Mouse (Mus musculus): ENCODE data around the gene Rap1a. TPM values are rescaled to one million over a fixed set of nuclear protein-coding genes. Genes with fewer than 3 reads are reported as not detected.

Gene Rap1a
- polyA plus RNA-seq, 1 experiment from 2014 or later: 68.1 TPM

DNA sequence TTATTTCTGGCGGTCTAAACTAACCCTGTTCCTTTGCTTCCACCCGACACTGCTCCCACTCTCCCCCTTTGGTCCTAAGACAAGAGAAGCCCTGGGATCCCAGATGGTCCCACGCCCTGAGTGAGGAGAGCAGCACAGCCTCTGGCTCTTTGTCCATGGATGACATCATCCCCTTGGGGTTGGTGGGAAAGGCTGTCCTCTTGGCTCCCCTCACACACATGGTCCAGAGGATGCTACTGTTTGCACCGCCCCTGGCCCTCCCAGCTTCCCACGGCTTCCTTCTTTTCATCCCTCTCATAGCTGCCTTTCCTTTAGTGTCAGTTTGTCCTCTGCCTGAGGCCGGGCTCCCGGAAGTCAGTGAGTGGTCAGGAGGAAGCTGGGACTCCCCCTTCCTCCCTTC lies 89.4 kb downstream of the Rap1a start:
- no peak overlapping the region for H3K4me3 ChIP-seq (ENCODE audit: low read depth, low read length)
- DNase-seq (ENCODE audit: low spot score): no peak
- no peak overlapping the region for H3K27ac ChIP-seq (ENCODE audit: low read depth, low read length)
- 80% methylated on average over 7 of the region's 7 CpGs for WGBS
- no peak overlapping the region for H3K9ac ChIP-seq (ENCODE audit: low read length)
- H3K4me1 ChIP-seq (ENCODE audit: control insufficient read depth, insufficient read depth, low read length): peaks cover 5% of the 10 kb centered on the region
- H3K36me3 ChIP-seq (ENCODE audit: control insufficient read depth, insufficient read depth, low read length): no peaks in the 10 kb centered on the region
- no peak for ATAC-seq (ENCODE audit: insufficient read depth, low FRiP score, low TSS enrichment)
- no peaks in the 10 kb centered on the region for H3K27me3 ChIP-seq (ENCODE audit: control insufficient read depth, insufficient read depth, low read length)
- H3K9me3 ChIP-seq (ENCODE audit: control insufficient read depth, low read length): no peaks in the 10 kb centered on the region
- no peak overlapping the region for H3K4me2 ChIP-seq (ENCODE audit: low read depth)

DNA sequence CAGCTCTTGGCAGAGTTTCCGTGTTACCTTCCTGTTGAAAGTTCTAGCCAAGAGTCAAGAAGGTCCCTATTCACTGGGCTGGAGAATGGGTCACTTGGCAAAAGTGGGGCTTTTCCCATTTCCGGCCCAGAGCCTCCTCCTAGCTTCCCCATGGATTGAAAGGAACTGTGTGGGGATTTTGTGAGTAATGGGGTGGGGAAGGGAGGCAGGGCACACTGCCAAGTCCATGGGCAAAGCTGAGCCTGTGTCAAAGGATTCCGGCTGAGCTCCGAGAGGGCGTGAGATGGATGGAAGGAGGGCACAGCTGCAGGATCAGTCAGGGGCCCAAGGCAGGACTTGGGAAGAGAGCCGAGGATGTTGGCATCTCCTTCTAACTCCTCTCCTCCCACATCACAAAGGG lies 90.9 kb downstream of the Rap1a start:
- DNase-seq (ENCODE audit: low spot score): no peak
- 87% methylated on average over 6 of the region's 6 CpGs for WGBS
- peaks cover 7% of the 10 kb centered on the region for H3K4me1 ChIP-seq (ENCODE audit: control insufficient read depth, insufficient read depth, low read length)

GRCm38 (mm10) chr3:105707590-105707989 lies 93.5 kb downstream of the Rap1a start:
- peaks cover 12% of the 10 kb centered on the region for H3K27me3 ChIP-seq (ENCODE audit: control insufficient read depth, insufficient read depth, low read length)
- H3K4me1 ChIP-seq (ENCODE audit: control insufficient read depth, insufficient read depth, low read length): peaks cover 3% of the 10 kb centered on the region; the same call in 1 of the 2 replicates
- H3K4me2 ChIP-seq (ENCODE audit: low read depth): no peak overlapping the region
- no peak overlapping the region for H3K4me3 ChIP-seq (ENCODE audit: low read depth, low read length)
- no peaks in the 10 kb centered on the region for H3K36me3 ChIP-seq (ENCODE audit: control insufficient read depth, insufficient read depth, low read length)
- no peak for DNase-seq (ENCODE audit: low spot score)
- ATAC-seq (ENCODE audit: insufficient read depth, low FRiP score, low TSS enrichment): no peak
- 16% methylated on average over 7 of the region's 7 CpGs for WGBS
- no peaks in the 10 kb centered on the region for H3K9me3 ChIP-seq (ENCODE audit: control insufficient read depth, low read length)
- no peak overlapping the region for H3K27ac ChIP-seq (ENCODE audit: low read depth, low read length)
- no peak overlapping the region for H3K9ac ChIP-seq (ENCODE audit: low read length)

More for the DNA sequence above, 90.9 kb downstream of the Rap1a start:
- Histone ChIP-seq H3K27ac (ENCODE audit: low read depth, low read length) (no peak overlapping the region), H3K9ac (ENCODE audit: low read length) (no peak overlapping the region), H3K4me3 (ENCODE audit: low read depth, low read length) (no peak overlapping the region), H3K4me2 (ENCODE audit: low read depth) (no peak overlapping the region), H3K36me3 (ENCODE audit: control insufficient read depth, insufficient read depth, low read length) (no peaks in the 10 kb centered on the region), H3K27me3 (ENCODE audit: control insufficient read depth, insufficient read depth, low read length) (peaks cover 11% of the 10 kb centered on the region), H3K9me3 (ENCODE audit: control insufficient read depth, low read length) (no peaks in the 10 kb centered on the region)
- no peak for ATAC-seq (ENCODE audit: insufficient read depth, low FRiP score, low TSS enrichment)

DNA sequence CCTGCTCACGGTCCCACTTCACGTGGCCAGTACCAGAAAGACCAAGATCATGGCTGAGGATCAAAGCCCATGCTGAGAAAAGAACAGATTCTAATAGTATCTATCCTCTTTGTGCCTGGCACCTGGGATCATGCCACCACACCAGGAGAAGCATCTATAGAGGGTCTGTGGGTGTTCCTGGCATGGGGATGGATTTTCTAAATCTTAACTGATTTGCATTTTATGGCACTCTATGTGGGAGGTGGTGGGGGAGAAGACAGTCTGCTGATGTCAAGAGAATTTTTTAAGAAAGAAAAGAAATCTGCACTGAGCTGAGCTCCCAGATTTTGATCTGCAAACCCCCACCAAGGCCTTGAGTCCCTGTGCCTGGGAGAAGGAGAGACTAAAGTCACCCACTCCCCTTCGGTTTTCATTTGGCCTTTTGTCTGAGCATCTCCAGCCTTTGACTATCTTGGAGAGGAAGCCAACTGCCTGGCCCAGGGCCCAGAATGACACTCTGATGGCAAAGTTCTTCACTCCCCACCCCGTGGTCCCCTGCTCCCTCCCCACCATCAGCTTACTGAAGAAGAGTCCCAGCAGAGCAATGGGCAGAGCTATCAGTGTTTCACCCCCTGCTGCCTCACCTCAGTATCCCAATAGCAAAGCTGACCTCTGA lies 94.6 kb downstream of the Rap1a start:
- Histone ChIP-seq H3K4me1 (ENCODE audit: control insufficient read depth, insufficient read depth, low read length) (peaks cover 3% of the 10 kb centered on the region; the same call in 1 of the 2 replicates), H3K27ac (ENCODE audit: low read depth, low read length) (no peak overlapping the region), H3K27me3 (ENCODE audit: control insufficient read depth, insufficient read depth, low read length) (peaks cover 12% of the 10 kb centered on the region), H3K4me3 (ENCODE audit: low read depth, low read length) (peak overlapping the region; percentile 41), H3K36me3 (ENCODE audit: control insufficient read depth, insufficient read depth, low read length) (no peaks in the 10 kb centered on the region), H3K9ac (ENCODE audit: low read length) (no peak overlapping the region), H3K9me3 (ENCODE audit: control insufficient read depth, low read length) (no peaks in the 10 kb centered on the region), H3K4me2 (ENCODE audit: low read depth) (peak overlapping the region; percentile 76)
- ATAC-seq (ENCODE audit: insufficient read depth, low FRiP score, low TSS enrichment): no peak
- WGBS: 40% methylated on average over 4 of the region's 4 CpGs
- DNase-seq (ENCODE audit: low spot score): no peak

DNA sequence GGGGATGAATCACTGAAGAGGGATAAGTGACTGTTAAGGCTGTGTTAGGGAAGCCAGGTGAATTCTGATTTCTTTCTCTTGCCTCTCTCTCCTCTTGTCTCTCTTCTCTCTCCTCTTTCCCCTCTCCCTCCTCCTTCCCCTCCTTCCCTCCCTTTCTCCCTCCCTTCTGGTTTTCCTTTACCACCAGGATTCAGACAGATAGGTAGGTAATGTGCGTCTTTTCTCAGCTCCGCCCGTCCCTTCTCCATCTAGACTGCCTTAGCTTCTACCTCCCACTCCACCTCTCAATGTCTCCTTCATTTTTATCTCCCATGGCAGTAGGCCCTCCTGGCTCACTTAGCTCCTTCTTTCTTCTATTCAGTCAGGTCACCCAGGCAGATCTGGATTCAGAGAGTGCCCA lies 95.6 kb downstream of the Rap1a start:
- DNase-seq (ENCODE audit: low spot score): no peak
- Histone ChIP-seq H3K4me3 (ENCODE audit: low read depth, low read length) (peak overlapping the region; percentile 41), H3K9me3 (ENCODE audit: control insufficient read depth, low read length) (no peaks in the 10 kb centered on the region), H3K27me3 (ENCODE audit: control insufficient read depth, insufficient read depth, low read length) (peaks cover 12% of the 10 kb centered on the region), H3K9ac (ENCODE audit: low read length) (peak overlapping the region; percentile 49), H3K4me2 (ENCODE audit: low read depth) (peak overlapping the region; percentile 76), H3K4me1 (ENCODE audit: control insufficient read depth, insufficient read depth, low read length) (peaks cover 3% of the 10 kb centered on the region; the same call in 1 of the 2 replicates), H3K36me3 (ENCODE audit: control insufficient read depth, insufficient read depth, low read length) (no peaks in the 10 kb centered on the region), H3K27ac (ENCODE audit: low read depth, low read length) (no peak overlapping the region)
- 21% methylated on average over 3 of the region's 3 CpGs for WGBS
- no peak for ATAC-seq (ENCODE audit: insufficient read depth, low FRiP score, low TSS enrichment)

DNA sequence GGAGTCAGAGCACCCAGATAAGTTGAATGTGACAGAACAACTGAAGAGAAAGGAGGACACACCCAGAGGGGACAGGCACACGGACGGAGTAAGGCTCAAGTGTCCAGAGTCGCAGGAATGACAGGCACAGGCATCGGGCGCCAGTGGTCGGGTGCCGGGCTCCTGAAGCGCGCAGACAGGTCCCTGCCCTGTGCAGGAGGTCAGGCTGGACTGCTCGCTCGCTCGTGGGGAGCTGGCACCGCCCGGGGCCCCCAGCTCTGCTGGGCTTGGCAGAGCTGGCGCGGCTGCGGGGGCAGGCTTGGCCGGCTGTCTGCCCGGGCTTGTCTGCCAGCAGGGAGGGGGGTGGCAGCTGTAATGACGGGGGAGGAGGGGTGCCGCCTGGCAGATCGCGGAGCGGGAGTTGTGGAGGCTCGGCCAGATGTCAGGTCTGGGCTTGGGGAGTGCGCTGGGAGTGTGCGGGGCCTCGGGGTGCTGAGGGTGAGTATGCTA lies 96.0 kb downstream of the Rap1a start:
- Histone ChIP-seq H3K9ac (ENCODE audit: low read length) (peak overlapping the region; percentile 49), H3K4me2 (ENCODE audit: low read depth) (peak overlapping the region; percentile 76), H3K27me3 (ENCODE audit: control insufficient read depth, insufficient read depth, low read length) (peaks cover 12% of the 10 kb centered on the region), H3K4me1 (ENCODE audit: control insufficient read depth, insufficient read depth, low read length) (peaks cover 3% of the 10 kb centered on the region; the same call in 1 of the 2 replicates), H3K36me3 (ENCODE audit: control insufficient read depth, insufficient read depth, low read length) (no peaks in the 10 kb centered on the region), H3K9me3 (ENCODE audit: control insufficient read depth, low read length) (no peaks in the 10 kb centered on the region), H3K27ac (ENCODE audit: low read depth, low read length) (no peak overlapping the region), H3K4me3 (ENCODE audit: low read depth, low read length) (peak overlapping the region; percentile 41)
- no peak for DNase-seq (ENCODE audit: low spot score)
- ATAC-seq (ENCODE audit: insufficient read depth, low FRiP score, low TSS enrichment): peak; percentile 45
- WGBS: under 1% methylated on average over 28 of the region's 28 CpGs

- H3K9me3 ChIP-seq (ENCODE audit: control insufficient read depth, low read length): no peaks in the 10 kb centered on the region
- H3K4me3 ChIP-seq (ENCODE audit: low read depth, low read length): peak within 1 kb of the TSS; percentile 41
- WGBS: 2% methylated on average over 37 of the region's 43 CpGs
- no peaks in the 10 kb centered on the region for H3K36me3 ChIP-seq (ENCODE audit: control insufficient read depth, insufficient read depth, low read length)
- peaks cover 3% of the 10 kb centered on the region; the same call in 1 of the 2 replicates for H3K4me1 ChIP-seq (ENCODE audit: control insufficient read depth, insufficient read depth, low read length)
- DNase-seq (ENCODE audit: low spot score) (peak; percentile 87), ATAC-seq (ENCODE audit: insufficient read depth, low FRiP score, low TSS enrichment) (peak; percentile 98)
- peak within 1 kb of the TSS; percentile 49 for H3K9ac ChIP-seq (ENCODE audit: low read length)
- peak within 1 kb of the TSS; percentile 76 for H3K4me2 ChIP-seq (ENCODE audit: low read depth)
- no peak within 1 kb of the TSS for H3K27ac ChIP-seq (ENCODE audit: low read depth, low read length)
- peaks cover 12% of the 10 kb centered on the region for H3K27me3 ChIP-seq (ENCODE audit: control insufficient read depth, insufficient read depth, low read length)
Observed at GRCm38 (mm10) chr3:105704031-105705008, 96.8 kb downstream of the Rap1a start, which contains the start of gene Inka2. Gene Inka2, plus strand, starts transcription at chr3:105704599.

DNA sequence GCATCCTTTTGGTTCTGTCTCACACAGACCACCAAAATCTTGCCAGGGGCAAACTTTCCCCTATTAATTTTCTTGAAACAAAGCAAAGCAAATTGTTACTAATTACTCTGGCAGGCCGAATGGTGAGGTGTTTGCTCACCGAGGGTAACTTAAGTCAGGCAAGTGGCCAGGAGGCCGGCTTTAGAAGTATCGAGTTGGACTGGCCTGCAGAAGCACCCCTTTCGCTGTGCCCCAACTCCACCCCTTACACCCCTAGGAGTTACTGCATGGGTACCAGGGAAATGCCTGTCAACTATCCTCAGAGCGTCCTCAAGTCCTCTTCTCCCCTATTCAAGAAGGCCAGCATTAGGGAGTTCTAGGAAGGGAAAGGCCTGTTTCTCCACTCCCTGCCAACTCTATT lies 97.6 kb downstream of the Rap1a start:
- ATAC-seq (ENCODE audit: insufficient read depth, low FRiP score, low TSS enrichment) (no peak), DNase-seq (ENCODE audit: low spot score) (no peak)
- 45% methylated on average over 6 of the region's 6 CpGs for WGBS
- peaks cover 12% of the 10 kb centered on the region for H3K27me3 ChIP-seq (ENCODE audit: control insufficient read depth, insufficient read depth, low read length)
- H3K27ac ChIP-seq (ENCODE audit: low read depth, low read length): no peak overlapping the region
- no peaks in the 10 kb centered on the region for H3K36me3 ChIP-seq (ENCODE audit: control insufficient read depth, insufficient read depth, low read length)
- H3K4me3 ChIP-seq (ENCODE audit: low read depth, low read length): no peak overlapping the region
- no peak overlapping the region for H3K9ac ChIP-seq (ENCODE audit: low read length)
- no peaks in the 10 kb centered on the region for H3K9me3 ChIP-seq (ENCODE audit: control insufficient read depth, low read length)
- peaks cover 3% of the 10 kb centered on the region; the same call in 1 of the 2 replicates for H3K4me1 ChIP-seq (ENCODE audit: control insufficient read depth, insufficient read depth, low read length)
- no peak overlapping the region for H3K4me2 ChIP-seq (ENCODE audit: low read depth)

Measured in neural tube, embryonic 11.5 days (tissue).